Mouse (Mus musculus) embryonic facial prominence, embryonic 14.5 days (tissue): ENCODE data around the gene Tas2r115. TPM values are rescaled to one million over a fixed set of nuclear protein-coding genes. Genes with fewer than 3 reads are reported as not detected.
"Not testable (repeated sequence)": the region's sequence is repeated elsewhere in the genome, so short reads cannot be mapped to it uniquely, and the experiment has no call there.

Experiments used
- ATAC-seq: fragments of 200-750 bp; cut with Nextera tagmentation; 2 replicates; pipeline ENCODE4 v1.8.0; 2017; ENCODE audit warnings: low read depth, moderate number of reproducible peaks, moderate TSS enrichment
- DNase-seq: peaks from one replicate; pipeline ENCODE4 v3.0.0-alpha.2; 2015; ENCODE audit warnings: low spot score
- H3K27ac ChIP-seq: fragments of 300-500 bp; sonication (generic); replicated peaks from 2 replicates; pipeline ENCODE4 v1.5.1; 2014; ENCODE audit warnings: low read depth, mild to moderate bottlenecking, low read length, moderate library complexity
- H3K27me3 ChIP-seq: fragments of 300-500 bp; sonication (generic); replicated peaks from 2 replicates; pipeline ENCODE4 v1.6.1; 2014; ENCODE audit warnings: low read length; ENCODE audit not compliant: control insufficient read depth, insufficient read depth
- H3K36me3 ChIP-seq: fragments of 300-500 bp; sonication (generic); 2 replicates; pipeline ENCODE4 v1.6.1; 2014; ENCODE audit warnings: low read length, mixed read lengths; ENCODE audit not compliant: control insufficient read depth, insufficient read depth
- H3K4me1 ChIP-seq: fragments of 300-500 bp; sonication (generic); 2 replicates; pipeline ENCODE4 v1.6.1; 2014; ENCODE audit warnings: antibody characterized with exemption, low read length; ENCODE audit not compliant: control insufficient read depth, insufficient read depth
- H3K4me2 ChIP-seq: fragments of 300-500 bp; sonication (generic); 2 replicates; pipeline ENCODE4 v1.6.1; 2014; ENCODE audit warnings: low read depth, mild to moderate bottlenecking, low read length, moderate library complexity, mixed read lengths
- H3K4me3 ChIP-seq: fragments of 300-500 bp; sonication (generic); 2 replicates; pipeline ENCODE4 v1.5.1; 2014; ENCODE audit warnings: low read depth, mild to moderate bottlenecking, low read length
- H3K9ac ChIP-seq: fragments of 300-500 bp; sonication (generic); 2 replicates; pipeline ENCODE4 v1.6.1; 2014; ENCODE audit warnings: low read depth, mild to moderate bottlenecking, low read length, moderate library complexity, mixed read lengths
- H3K9me3 ChIP-seq: fragments of 300-500 bp; sonication (generic); 2 replicates; pipeline ENCODE4 v1.6.1; 2016; ENCODE audit warnings: low read length; ENCODE audit not compliant: control insufficient read depth
- WGBS: fragments of 180-500 bp; shearing (Covaris S2); extraction: QIAGEN DNeasy Blood & Tissue Kit; methylation state at CpG from one replicate; pipeline ENCODE4 v1.1.7; 2014; 5-methylcytosine and 5-hydroxymethylcytosine counted together
- polyA plus RNA-seq: library from polyadenylated mRNA; unstranded; fragments of >200 nt; fragmentation: Nextera tagmentation; extraction: Ambion mirVana; gene quantifications from 2 replicates; pipeline ENCODE4 v1.2.1, GENCODE M21; 2014

Tas2r115 gene
- polyA plus RNA-seq: not detected in 2 replicates

DNA sequence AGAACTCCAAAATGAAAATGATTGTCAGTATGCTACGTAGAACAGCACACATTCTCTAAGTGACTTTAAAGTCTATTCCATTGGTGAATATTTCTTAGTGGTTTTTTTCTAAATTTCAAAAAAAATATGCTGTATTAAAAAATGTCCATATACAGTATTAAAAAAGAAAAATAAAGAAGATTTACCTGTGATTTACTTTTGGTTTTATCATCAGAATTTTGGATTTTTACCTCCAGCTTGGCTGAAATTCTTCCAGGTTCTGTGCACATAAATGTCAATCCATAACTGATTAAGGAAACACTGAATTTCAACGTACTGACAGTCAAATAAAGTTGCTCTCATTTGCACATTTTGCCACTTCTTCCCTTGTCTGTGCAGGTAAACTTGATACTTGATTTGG is at the start of gene Tas2r115:
TSS of gene Tas2r115 (minus strand) at position 101 of the 400 bp plus-strand sequence.
- 66% methylated on average over 2 of the region's 2 CpGs for WGBS
- Histone ChIP-seq H3K9me3 (no peaks in the 10 kb centered on the region), H3K4me1 (no peaks in the 10 kb centered on the region), H3K27ac (no peak within 1 kb of the TSS), H3K36me3 (no peaks in the 10 kb centered on the region), H3K9ac (no peak within 1 kb of the TSS), H3K4me2 (no peak within 1 kb of the TSS), H3K4me3 (no peak within 1 kb of the TSS), H3K27me3 (no peaks in the 10 kb centered on the region)
- ATAC-seq (no peak), DNase-seq (no peak)

DNA sequence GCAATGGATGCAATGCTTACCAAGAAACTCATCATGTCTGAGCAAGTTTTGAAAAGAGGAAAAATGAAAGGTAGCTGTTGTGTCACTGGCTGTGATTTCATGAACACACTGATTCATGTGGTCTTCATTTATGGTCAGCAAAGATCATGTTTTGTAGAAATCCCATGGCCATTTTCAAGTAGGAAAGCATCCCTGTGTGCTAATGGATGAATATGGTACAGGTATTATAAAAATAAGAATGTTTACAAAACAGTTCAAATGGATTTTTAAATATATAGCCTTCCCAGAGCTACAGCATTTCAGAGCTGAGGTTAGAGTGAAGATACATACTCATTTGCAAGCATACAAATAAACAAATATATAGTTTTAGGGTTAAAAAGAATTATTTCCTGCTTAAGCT is 40.2 kb upstream of the Tas2r115 start, which contains the start of gene Tas2r136:
TSS of gene Tas2r136 (minus strand) at position 101 of the 400 bp plus-strand sequence.
- ATAC-seq (no peak), DNase-seq (no peak)
- no peak within 1 kb of the TSS for H3K9ac ChIP-seq
- H3K36me3 ChIP-seq: no peaks in the 10 kb centered on the region
- no peaks in the 10 kb centered on the region for H3K9me3 ChIP-seq
- H3K27ac ChIP-seq: no peak within 1 kb of the TSS
- H3K4me2 ChIP-seq: no peak within 1 kb of the TSS
- no peak within 1 kb of the TSS for H3K4me3 ChIP-seq
- no peaks in the 10 kb centered on the region for H3K4me1 ChIP-seq
- H3K27me3 ChIP-seq: no peaks in the 10 kb centered on the region

DNA sequence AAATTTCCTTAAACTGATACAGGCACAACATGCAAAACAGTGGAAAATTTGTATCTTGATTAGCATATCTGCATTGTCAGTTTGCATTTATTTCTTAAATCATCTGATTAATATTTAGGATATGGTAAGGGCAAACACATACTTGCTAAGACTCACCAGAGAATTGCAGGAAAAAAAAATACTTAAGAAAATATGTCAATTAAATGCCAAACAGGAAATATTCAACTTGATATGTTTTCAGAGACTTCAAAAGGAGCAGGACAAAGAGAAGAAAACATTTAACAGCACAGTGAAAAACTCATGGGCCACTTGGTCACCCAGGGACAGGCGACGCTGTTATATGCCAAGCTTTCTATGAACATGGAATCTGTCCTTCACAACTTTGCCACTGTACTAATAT is 24.0 kb upstream of the Tas2r115 start, which contains the start of gene Tas2r102:
TSS of gene Tas2r102 (plus strand) at position 301 of the 400 bp plus-strand sequence.
- H3K4me2 ChIP-seq: no peak within 1 kb of the TSS
- no peaks in the 10 kb centered on the region for H3K9me3 ChIP-seq
- ATAC-seq (no peak), DNase-seq (no peak)
- H3K27ac ChIP-seq: no peak within 1 kb of the TSS
- H3K4me1 ChIP-seq: no peaks in the 10 kb centered on the region
- no peaks in the 10 kb centered on the region for H3K36me3 ChIP-seq
- H3K4me3 ChIP-seq: no peak within 1 kb of the TSS
- H3K27me3 ChIP-seq: no peaks in the 10 kb centered on the region
- WGBS: 86% methylated on average over 2 of the region's 2 CpGs
- no peak within 1 kb of the TSS for H3K9ac ChIP-seq

DNA sequence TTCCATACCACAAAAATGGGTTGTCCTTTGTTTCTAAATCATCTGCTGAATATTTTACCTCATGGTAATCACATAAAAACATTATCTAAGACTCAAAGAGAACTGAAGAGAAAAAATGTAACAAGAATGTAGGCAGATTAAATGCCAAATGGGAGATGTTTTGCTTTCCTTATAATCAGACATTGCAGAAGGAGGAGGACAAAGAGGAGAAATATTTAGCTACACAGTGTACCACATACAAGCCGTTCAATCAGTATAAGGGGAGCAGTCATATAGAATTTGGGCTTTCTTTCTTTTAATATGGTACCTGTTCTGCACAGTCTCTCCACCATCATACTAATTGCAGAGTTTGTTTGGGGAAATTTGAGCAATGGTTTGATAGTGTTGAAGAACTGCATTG is 16.6 kb upstream of the Tas2r115 start, which contains the start of gene Tas2r124:
TSS of gene Tas2r124 (plus strand) at position 301 of the 400 bp plus-strand sequence.
- Histone ChIP-seq H3K4me3 (no peak within 1 kb of the TSS), H3K9ac (no peak within 1 kb of the TSS), H3K9me3 (no peaks in the 10 kb centered on the region), H3K4me1 (no peaks in the 10 kb centered on the region), H3K27me3 (no peaks in the 10 kb centered on the region), H3K4me2 (no peak within 1 kb of the TSS), H3K27ac (no peak within 1 kb of the TSS), H3K36me3 (no peaks in the 10 kb centered on the region)
- 89% methylated on average over 1 of the region's 1 CpGs for WGBS
- no peak for DNase-seq
- ATAC-seq: no peak

DNA sequence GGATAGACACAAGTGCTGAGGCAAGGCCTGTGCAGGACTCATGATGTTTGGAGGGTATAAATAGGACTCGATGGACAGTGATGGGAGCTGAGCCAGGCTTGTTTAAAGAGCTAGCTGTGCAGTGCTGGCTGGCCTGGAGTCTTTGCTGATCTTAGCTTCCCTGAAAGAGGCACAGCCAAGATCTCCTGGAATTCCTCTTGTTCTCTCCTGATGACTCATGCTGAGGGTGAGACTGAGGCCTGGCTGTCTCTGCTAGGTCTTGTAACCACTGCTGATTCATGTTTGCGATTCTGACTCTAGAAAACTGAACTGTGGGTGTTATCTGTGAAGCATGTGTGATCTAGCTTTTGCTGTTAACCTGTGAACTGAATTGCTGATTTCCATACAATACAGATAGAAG is 12.4 kb upstream of the Tas2r115 start:
- Histone ChIP-seq H3K27me3 (no peaks in the 10 kb centered on the region), H3K4me2 (no peak overlapping the region), H3K4me1 (no peaks in the 10 kb centered on the region), H3K9me3 (no peaks in the 10 kb centered on the region), H3K36me3 (no peaks in the 10 kb centered on the region), H3K27ac (no peak overlapping the region), H3K9ac (no peak overlapping the region), H3K4me3 (no peak overlapping the region)
- DNase-seq (no peak), ATAC-seq (no peak)
- 84% methylated on average over 2 of the region's 2 CpGs for WGBS

DNA sequence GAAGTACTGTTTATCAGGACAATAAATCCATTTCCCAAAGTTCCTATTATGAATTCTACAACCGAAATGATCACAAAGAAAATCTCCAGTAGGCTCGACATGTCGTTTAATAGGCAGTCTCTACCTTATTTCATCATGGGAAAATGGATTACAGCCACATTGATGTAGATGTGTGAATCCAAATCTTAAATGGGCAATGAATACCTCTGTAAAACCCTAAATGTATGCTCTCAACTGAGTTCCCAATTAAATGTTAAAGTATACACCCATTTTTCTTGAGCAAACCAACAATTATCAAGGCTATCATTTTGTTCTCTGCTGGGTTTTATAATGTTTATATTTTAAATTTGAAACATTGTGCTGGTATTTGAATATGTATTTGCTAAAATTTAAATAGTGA is 26.0 kb downstream of the Tas2r115 start, which contains the start of gene Tas2r122:
TSS of gene Tas2r122 (minus strand) at position 101 of the 400 bp plus-strand sequence.
- H3K9me3 ChIP-seq: no peaks in the 10 kb centered on the region
- H3K27ac ChIP-seq: no peak within 1 kb of the TSS
- no peaks in the 10 kb centered on the region for H3K27me3 ChIP-seq
- 83% methylated on average over 3 of the region's 3 CpGs for WGBS
- no peak within 1 kb of the TSS for H3K9ac ChIP-seq
- H3K36me3 ChIP-seq: no peaks in the 10 kb centered on the region
- H3K4me1 ChIP-seq: no peaks in the 10 kb centered on the region
- no peak within 1 kb of the TSS for H3K4me2 ChIP-seq
- no peak within 1 kb of the TSS for H3K4me3 ChIP-seq
- DNase-seq (no peak), ATAC-seq (no peak)

DNA sequence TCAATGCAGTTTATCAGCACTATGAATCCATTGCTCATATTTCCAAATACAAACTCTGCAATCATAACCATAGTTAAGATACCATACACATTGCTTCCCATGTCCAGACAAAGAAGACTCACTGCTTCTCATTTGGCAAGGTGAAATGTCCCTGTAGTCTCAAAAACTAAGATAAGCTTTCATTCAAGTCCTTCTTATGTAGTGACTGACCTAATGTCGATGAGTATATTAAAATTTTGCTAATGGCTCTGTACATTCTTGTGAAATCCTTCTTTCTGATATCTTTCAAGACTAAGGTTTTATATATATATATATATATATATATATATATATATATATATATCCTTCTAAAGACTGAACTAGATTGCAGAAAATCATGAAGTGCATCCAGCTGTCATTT is 36.9 kb downstream of the Tas2r115 start, which contains the start of gene Tas2r121:
TSS of gene Tas2r121 (minus strand) at position 101 of the 400 bp plus-strand sequence.
- WGBS: 82% methylated on average over 1 of the region's 1 CpGs
- Histone ChIP-seq H3K9me3 (no peaks in the 10 kb centered on the region), H3K4me3 (no peak within 1 kb of the TSS), H3K4me1 (no peaks in the 10 kb centered on the region), H3K27me3 (no peaks in the 10 kb centered on the region), H3K9ac (no peak within 1 kb of the TSS), H3K36me3 (no peaks in the 10 kb centered on the region), H3K27ac (no peak within 1 kb of the TSS), H3K4me2 (no peak within 1 kb of the TSS)
- no peak for ATAC-seq
- no peak for DNase-seq

DNA sequence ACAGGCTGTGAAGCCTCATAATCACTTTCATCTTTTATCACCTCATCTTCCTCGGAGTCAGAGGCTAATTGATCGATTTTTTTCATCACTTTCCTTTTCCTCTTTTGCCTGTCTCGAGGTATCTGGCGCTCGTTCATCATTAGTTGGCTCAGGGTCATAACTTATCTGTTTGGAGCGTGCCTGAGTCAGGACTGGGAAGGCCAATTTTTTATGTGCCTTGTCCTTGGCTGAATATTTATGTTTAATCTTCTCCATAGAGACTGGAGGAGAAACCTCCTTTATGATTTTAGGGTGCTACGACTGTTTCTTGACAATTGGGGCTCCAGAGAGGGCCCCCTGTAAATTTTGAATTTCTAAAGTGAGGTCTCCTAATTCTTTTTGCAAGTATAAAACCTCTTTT is 46.2 kb downstream of the Tas2r115 start:
- H3K4me2 ChIP-seq, H3K36me3 ChIP-seq, H3K27me3 ChIP-seq, H3K4me3 ChIP-seq, H3K27ac ChIP-seq, DNase-seq, H3K9ac ChIP-seq, ATAC-seq, H3K4me1 ChIP-seq, H3K9me3 ChIP-seq: not testable (repeated sequence)
- WGBS: 81% methylated on average over 7 of the region's 7 CpGs
